Mouse (Mus musculus) layer of hippocampus, postnatal 36 days (tissue): Measurements from ENCODE around the gene Fcnb. TPM values are rescaled to one million over a fixed set of nuclear protein-coding genes. Genes with fewer than 3 reads are reported as not detected.

ENCODE experiments used
- total RNA-seq, 2 experiments: library from RNA; stranded (reverse); gene quantifications; 2 replicates each; pipeline ENCODE4 v1.2.3; 2021

Gene Fcnb
- total RNA-seq, 2 experiments from 2014 or later: not detected

Other genes with a start within 250 kb of the Fcnb start
- gene Col5a1, start 198.5 kb downstream of the Fcnb start, total RNA-seq: 1 to 10 TPM; 3.6 to 3.9 TPM
- 1,000 to 10,000 TPM; 1,684 to 1,758 TPM for gene Olfm1, start 108.1 kb upstream of the Fcnb start, total RNA-seq